Mouse (Mus musculus) embryonic facial prominence, embryonic 13.5 days (tissue): ENCODE measurements around the gene Sphkap. TPM values are rescaled to one million over a fixed set of nuclear protein-coding genes. Genes with fewer than 3 reads are reported as not detected.

Source experiments
- ATAC-seq: fragments of 200-750 bp; cut with Nextera tagmentation; 2 replicates; pipeline ENCODE4 v1.8.0; 2017; ENCODE audit warnings: low read depth; ENCODE audit not compliant: insufficient number of reproducible peaks, insufficient read depth, low FRiP score, low TSS enrichment
- H3K27ac ChIP-seq: fragments of 300-500 bp; sonication (generic); 2 replicates; pipeline ENCODE4 v1.5.1; 2015; ENCODE audit warnings: moderate library complexity, mild to moderate bottlenecking, inconsistent platforms
- H3K27me3 ChIP-seq: fragments of 300-500 bp; sonication (generic); 2 replicates; pipeline ENCODE4 v1.6.1; 2015; ENCODE audit warnings: mild to moderate bottlenecking, inconsistent platforms
- H3K36me3 ChIP-seq: fragments of 300-500 bp; sonication (generic); 2 replicates; pipeline ENCODE4 v1.6.1; 2015; ENCODE audit warnings: mild to moderate bottlenecking, inconsistent platforms
- H3K4me1 ChIP-seq: fragments of 300-500 bp; sonication (generic); 2 replicates; pipeline ENCODE4 v1.6.1; 2015; ENCODE audit warnings: inconsistent platforms
- H3K4me2 ChIP-seq: fragments of 300-500 bp; sonication (generic); 2 replicates; pipeline ENCODE4 v1.6.1; 2015; ENCODE audit warnings: moderate library complexity, mild to moderate bottlenecking, inconsistent platforms
- H3K4me3 ChIP-seq: fragments of 300-500 bp; sonication (generic); 2 replicates; pipeline ENCODE4 v1.5.1; 2015; ENCODE audit warnings: mild to moderate bottlenecking, inconsistent platforms
- H3K9ac ChIP-seq: fragments of 300-500 bp; sonication (generic); 2 replicates; pipeline ENCODE4 v1.6.1; 2015; ENCODE audit warnings: mild to moderate bottlenecking, inconsistent platforms
- H3K9me3 ChIP-seq: fragments of 300-500 bp; sonication (generic); 2 replicates; pipeline ENCODE4 v1.6.1; 2016; ENCODE audit warnings: inconsistent platforms
- WGBS: fragments of 180-500 bp; shearing (Covaris S2); methylation state at CpG from one replicate; pipeline ENCODE4 v1.1.7; 2015; ENCODE audit warnings: mixed read lengths; 5-methylcytosine and 5-hydroxymethylcytosine counted together
- polyA plus RNA-seq: library from polyadenylated mRNA; unstranded; fragments of >200 nt; fragmentation: Nextera tagmentation; extraction: Ambion mirVana; gene quantifications from 2 replicates; pipeline ENCODE4 v1.2.1, GENCODE M21; 2015

Sphkap gene
- polyA plus RNA-seq, 1 experiment from 2014 or later = 0.34 TPM

DNA sequence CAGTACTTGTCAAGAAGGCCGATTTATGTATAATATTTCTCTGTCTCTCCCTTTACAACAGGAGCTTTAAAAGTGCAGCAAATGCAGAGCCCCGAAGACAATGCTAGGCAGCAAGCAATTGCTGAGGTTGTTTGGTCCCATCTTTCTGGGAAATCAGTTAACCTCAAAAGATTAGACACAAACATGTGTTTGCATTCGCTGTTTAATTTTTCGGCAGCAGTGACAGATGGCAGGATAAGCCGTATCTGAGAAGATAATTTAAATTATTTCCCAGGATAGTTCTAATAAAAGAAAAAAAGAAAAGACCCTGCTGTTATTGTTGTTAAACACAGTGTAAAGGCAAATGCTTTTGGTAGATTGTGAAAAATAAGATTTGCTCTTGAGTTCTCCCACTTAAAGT is 41.5 kb downstream of the Sphkap start:
- Histone ChIP-seq H3K9me3 (no peaks in the 10 kb centered on the region), H3K4me2 (no peak overlapping the region), H3K4me1 (no peaks in the 10 kb centered on the region), H3K27me3 (no peaks in the 10 kb centered on the region), H3K9ac (no peak overlapping the region), H3K4me3 (no peak overlapping the region), H3K27ac (no peak overlapping the region), H3K36me3 (no peaks in the 10 kb centered on the region)
- 79% methylated on average over 5 of the region's 5 CpGs for WGBS
- ATAC-seq = no peak

DNA sequence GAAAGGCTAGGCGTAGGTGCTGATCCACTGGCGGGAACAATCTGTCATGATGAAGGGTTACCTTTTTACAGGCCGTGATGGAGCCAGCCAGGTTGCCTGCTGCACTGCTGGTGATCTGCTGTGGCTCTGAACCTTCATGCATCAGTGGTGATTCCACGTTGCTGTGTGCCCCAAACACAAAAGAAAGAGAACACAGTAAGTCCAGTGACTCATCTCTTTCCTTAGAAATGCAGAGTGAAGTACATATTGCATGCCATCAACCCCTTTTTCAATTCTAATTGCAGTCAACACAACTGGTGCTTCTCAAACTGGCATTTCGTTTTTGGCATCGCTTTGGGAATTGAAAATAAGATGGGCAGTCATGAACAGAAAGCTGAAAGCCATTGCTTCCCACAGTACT is 45.8 kb downstream of the Sphkap start:
- Histone ChIP-seq H3K27me3 (no peaks in the 10 kb centered on the region), H3K4me2 (no peak overlapping the region), H3K9ac (no peak overlapping the region), H3K9me3 (no peaks in the 10 kb centered on the region), H3K27ac (no peak overlapping the region), H3K4me3 (no peak overlapping the region), H3K36me3 (no peaks in the 10 kb centered on the region), H3K4me1 (no peaks in the 10 kb centered on the region)
- ATAC-seq = no peak
- WGBS = 84% methylated on average over 6 of the region's 6 CpGs

- H3K4me1 ChIP-seq = no peaks in the 10 kb centered on the region
- no peak overlapping the region for H3K9ac ChIP-seq
Observed at GRCm38 (mm10) chr1:83346453-83346852, 61.5 kb downstream of the Sphkap start.

DNA sequence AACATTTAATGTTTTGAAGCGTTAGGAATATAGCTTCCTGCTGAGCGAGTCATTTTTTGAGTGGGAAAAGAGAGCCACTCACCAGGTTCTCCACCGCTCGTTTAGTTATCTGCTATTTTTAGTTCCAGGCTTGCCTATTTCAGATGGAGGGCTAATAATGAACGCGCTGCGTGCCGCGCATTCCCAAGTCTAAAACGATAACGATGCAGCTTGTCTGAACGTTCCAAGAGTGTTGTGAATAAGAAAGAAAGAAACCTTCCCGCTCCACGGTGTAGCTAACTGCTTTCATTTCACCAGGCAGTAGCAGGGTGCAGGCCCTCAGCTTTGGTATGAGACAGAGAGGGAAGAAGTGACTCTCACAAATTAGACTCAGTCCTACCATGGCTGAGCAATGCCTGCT is 62.4 kb downstream of the Sphkap start:
- Histone ChIP-seq H3K27me3 (no peaks in the 10 kb centered on the region), H3K4me2 (no peak overlapping the region), H3K9me3 (no peaks in the 10 kb centered on the region), H3K9ac (no peak overlapping the region), H3K27ac (no peak overlapping the region), H3K4me1 (no peaks in the 10 kb centered on the region), H3K4me3 (no peak overlapping the region), H3K36me3 (no peaks in the 10 kb centered on the region)
- no peak for ATAC-seq
- 86% methylated on average over 14 of the region's 14 CpGs for WGBS

More at GRCm38 (mm10) chr1:83346453-83346852, 61.5 kb downstream of the Sphkap start:
- Histone ChIP-seq H3K9me3 (no peaks in the 10 kb centered on the region), H3K4me2 (no peak overlapping the region), H3K27me3 (no peaks in the 10 kb centered on the region), H3K36me3 (no peaks in the 10 kb centered on the region), H3K4me3 (no peak overlapping the region), H3K27ac (no peak overlapping the region)
- 95% methylated on average over 1 of the region's 1 CpGs for WGBS
- ATAC-seq = no peak

DNA sequence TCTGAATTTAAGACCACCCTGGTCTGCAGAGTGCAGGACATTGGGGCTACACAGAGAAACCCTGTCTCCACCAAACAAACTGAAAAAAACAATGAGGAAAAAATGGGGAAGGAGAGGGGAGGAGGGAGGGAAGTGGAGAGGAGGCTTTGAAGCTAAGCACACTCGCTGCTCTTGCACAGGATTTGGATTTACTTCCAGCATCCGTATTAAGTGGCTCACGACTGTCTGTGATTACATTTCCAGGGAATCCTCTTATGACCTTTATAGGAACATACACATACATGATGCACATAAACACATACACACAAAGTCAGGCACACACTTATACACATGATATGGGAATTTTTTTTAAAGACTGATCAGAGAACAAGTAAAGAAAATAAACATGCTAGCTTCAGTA is 62.9 kb downstream of the Sphkap start:
- Histone ChIP-seq H3K9ac (no peak overlapping the region), H3K4me1 (no peaks in the 10 kb centered on the region), H3K4me3 (no peak overlapping the region), H3K36me3 (no peaks in the 10 kb centered on the region), H3K9me3 (no peaks in the 10 kb centered on the region), H3K27ac (no peak overlapping the region), H3K27me3 (no peaks in the 10 kb centered on the region), H3K4me2 (no peak overlapping the region)
- ATAC-seq = no peak
- WGBS = 63% methylated on average over 3 of the region's 3 CpGs

- no peaks in the 10 kb centered on the region for H3K9me3 ChIP-seq
- WGBS = 71% methylated on average over 4 of the region's 4 CpGs
- H3K4me1 ChIP-seq = no peaks in the 10 kb centered on the region
- no peak for ATAC-seq
- H3K27ac ChIP-seq = no peak overlapping the region
- H3K4me3 ChIP-seq = no peak overlapping the region
- H3K36me3 ChIP-seq = no peaks in the 10 kb centered on the region
- H3K9ac ChIP-seq = no peak overlapping the region
- H3K27me3 ChIP-seq = no peaks in the 10 kb centered on the region
- H3K4me2 ChIP-seq = no peak overlapping the region
Observed at GRCm38 (mm10) chr1:83342726-83343250, 65.2 kb downstream of the Sphkap start.

DNA sequence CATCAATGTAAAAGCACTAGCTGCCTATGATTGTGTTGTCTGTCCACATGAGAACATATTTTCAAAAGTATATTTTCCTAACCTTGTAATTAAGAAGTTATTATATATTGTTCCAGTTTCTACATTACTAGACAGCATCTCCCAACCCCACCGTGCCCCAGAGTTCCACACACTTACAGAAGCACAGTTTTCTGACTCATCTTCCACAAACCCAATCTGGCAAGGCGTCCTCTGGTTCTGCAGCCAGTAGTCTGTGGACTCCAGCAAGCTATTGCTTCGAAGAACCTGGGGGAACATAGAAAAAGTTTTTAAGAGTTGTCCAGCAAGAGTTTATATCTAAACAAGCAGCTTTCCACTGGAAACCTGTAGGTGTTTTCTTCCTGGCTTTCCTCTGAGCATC is 68.6 kb downstream of the Sphkap start:
- no peak for ATAC-seq
- H3K9ac ChIP-seq = no peak overlapping the region
- no peaks in the 10 kb centered on the region for H3K4me1 ChIP-seq
- H3K4me2 ChIP-seq = no peak overlapping the region
- no peak overlapping the region for H3K4me3 ChIP-seq
- WGBS = 77% methylated on average over 3 of the region's 3 CpGs
- no peaks in the 10 kb centered on the region for H3K36me3 ChIP-seq
- H3K27ac ChIP-seq = no peak overlapping the region
- no peaks in the 10 kb centered on the region for H3K9me3 ChIP-seq
- no peaks in the 10 kb centered on the region for H3K27me3 ChIP-seq

DNA sequence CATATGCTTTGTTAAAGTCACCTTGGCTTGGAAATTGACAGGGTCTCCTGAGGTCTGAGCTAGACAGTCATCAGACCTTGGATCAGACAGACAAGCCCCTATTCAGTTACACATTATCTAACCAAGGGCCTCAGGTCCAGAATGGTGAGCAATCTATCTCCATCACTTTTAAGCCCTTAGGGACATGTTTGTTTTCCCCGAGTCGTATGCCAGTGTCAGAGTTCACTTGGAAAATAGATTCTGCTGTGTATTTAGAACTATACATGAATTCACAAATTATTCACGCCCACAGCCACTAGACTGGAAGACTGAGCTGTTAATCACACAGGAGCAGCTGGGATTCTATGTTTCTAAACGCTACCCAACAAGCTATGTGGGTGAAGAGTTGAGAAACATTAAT is 91.1 kb downstream of the Sphkap start:
- ATAC-seq = no peak
- Histone ChIP-seq H3K27ac (no peak overlapping the region), H3K9me3 (no peaks in the 10 kb centered on the region), H3K4me3 (no peak overlapping the region), H3K36me3 (no peaks in the 10 kb centered on the region), H3K4me1 (no peaks in the 10 kb centered on the region), H3K9ac (no peak overlapping the region), H3K27me3 (no peaks in the 10 kb centered on the region), H3K4me2 (no peak overlapping the region)
- 48% methylated on average over 4 of the region's 4 CpGs for WGBS

- ATAC-seq = no peak
Observed at GRCm38 (mm10) chr1:83315146-83315545, 92.9 kb downstream of the Sphkap start.

DNA sequence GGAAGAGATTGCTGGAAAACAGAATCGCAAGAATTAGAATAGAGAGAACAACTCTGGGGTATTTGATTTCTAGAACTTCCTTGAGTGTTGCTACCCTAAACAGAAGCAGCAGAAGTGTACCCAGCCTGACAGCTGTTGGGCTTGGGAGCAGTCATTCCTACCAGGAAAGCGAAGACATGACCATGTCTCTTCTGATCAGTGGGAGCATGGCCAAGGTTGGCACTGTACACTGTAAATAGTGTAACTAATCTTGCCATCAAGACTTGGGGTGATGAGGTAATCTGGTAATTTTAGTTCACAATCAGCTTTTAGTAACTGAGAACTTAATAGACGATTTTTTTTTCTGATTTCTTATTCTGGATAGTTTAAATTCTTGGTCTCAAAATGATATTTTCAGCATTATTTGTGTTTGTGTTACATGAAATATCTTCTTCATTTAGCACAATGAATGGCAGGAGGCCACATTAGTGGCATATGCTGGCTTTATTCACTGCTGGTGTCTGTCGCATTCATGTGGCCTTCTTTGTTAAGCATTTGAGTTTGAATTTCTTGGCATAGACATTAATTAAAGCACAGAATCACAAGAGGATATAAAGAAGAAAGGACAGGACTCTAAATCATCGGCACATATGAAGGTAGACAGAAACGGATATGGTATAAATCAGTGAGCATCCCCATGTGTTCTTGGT is 96.2 kb downstream of the Sphkap start:
- no peak for ATAC-seq
- no peaks in the 10 kb centered on the region for H3K4me1 ChIP-seq
- no peak overlapping the region for H3K27ac ChIP-seq
- H3K4me2 ChIP-seq = no peak overlapping the region
- WGBS = 70% methylated on average over 6 of the region's 6 CpGs
- no peak overlapping the region for H3K9ac ChIP-seq
- no peaks in the 10 kb centered on the region for H3K36me3 ChIP-seq
- no peaks in the 10 kb centered on the region for H3K9me3 ChIP-seq
- no peaks in the 10 kb centered on the region for H3K27me3 ChIP-seq
- no peak overlapping the region for H3K4me3 ChIP-seq

More at GRCm38 (mm10) chr1:83315146-83315545, 92.9 kb downstream of the Sphkap start:
- H3K4me3 ChIP-seq = no peak overlapping the region
- H3K27me3 ChIP-seq = no peaks in the 10 kb centered on the region
- 82% methylated on average over 9 of the region's 9 CpGs for WGBS
- no peaks in the 10 kb centered on the region for H3K4me1 ChIP-seq
- no peak overlapping the region for H3K9ac ChIP-seq
- H3K9me3 ChIP-seq = no peaks in the 10 kb centered on the region
- H3K27ac ChIP-seq = no peak overlapping the region
- no peaks in the 10 kb centered on the region for H3K36me3 ChIP-seq
- no peak overlapping the region for H3K4me2 ChIP-seq

- no peak overlapping the region for H3K4me2 ChIP-seq
- peaks cover 6% of the 10 kb centered on the region; the same call in 1 of the 2 replicates for H3K4me1 ChIP-seq
- no peak overlapping the region for H3K27ac ChIP-seq
- no peaks in the 10 kb centered on the region for H3K36me3 ChIP-seq
- 29% methylated on average over 6 of the region's 6 CpGs for WGBS
- no peaks in the 10 kb centered on the region for H3K9me3 ChIP-seq
- no peak overlapping the region for H3K4me3 ChIP-seq
- no peaks in the 10 kb centered on the region for H3K27me3 ChIP-seq
- ATAC-seq = no peak
- no peak overlapping the region for H3K9ac ChIP-seq
Observed at GRCm38 (mm10) chr1:83297137-83298076, 110.6 kb downstream of the Sphkap start.

DNA sequence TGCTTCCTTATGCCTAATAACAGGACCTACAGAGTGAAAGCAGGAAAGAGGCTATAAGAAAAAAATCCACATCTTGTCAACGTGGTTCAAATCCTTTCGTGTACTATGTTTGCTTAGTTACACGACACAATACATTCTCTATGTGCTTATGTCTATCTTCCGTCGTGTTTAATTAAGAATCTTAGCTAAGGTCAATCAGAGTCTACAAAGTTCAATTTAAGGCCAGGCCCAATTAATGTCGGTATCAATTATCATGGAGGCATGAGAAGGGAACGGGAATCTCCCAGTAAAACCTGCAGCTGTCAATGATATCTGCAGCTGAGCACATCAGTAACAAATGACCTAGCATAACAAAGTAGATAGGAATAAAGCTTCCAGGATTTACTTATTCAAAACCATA is 122.1 kb downstream of the Sphkap start:
- Histone ChIP-seq H3K4me1 (no peaks in the 10 kb centered on the region), H3K27me3 (no peaks in the 10 kb centered on the region), H3K4me3 (no peak overlapping the region), H3K36me3 (no peaks in the 10 kb centered on the region), H3K9ac (no peak overlapping the region), H3K4me2 (no peak overlapping the region), H3K27ac (no peak overlapping the region), H3K9me3 (no peaks in the 10 kb centered on the region)
- no peak for ATAC-seq
- 49% methylated on average over 7 of the region's 7 CpGs for WGBS
